ENCODE assay signal across 8 mouse cellular contexts in genomic region chr9:114690119-114690601, GRCm38 (mm10). TPM values are rescaled to one million over a fixed set of nuclear protein-coding genes. Genes with fewer than 3 reads are reported as not detected.
A peak's percentile ranks its signal among the peaks of the same experiment; 100 is the strongest.
DNase-seq lines count a peak whose midpoint lies in the region; ATAC-seq and TF ChIP-seq lines count a peak whose summit lies in the region.

No protein-coding gene starts in this region.

- H3K27ac ChIP-seq in kidney, adult 2 months (ENCODE audit: insufficient read depth, low read depth, low read length): no peak overlapping the region
- H3K27ac ChIP-seq in hindbrain, postnatal 0 days: no peak overlapping the region

- H3K9me3 ChIP-seq in hindbrain, postnatal 0 days (ENCODE audit: low read length): no peaks in the 10 kb centered on the region

- peak overlapping the region; percentile 21 for H3K4me3 ChIP-seq in kidney, adult 2 months (ENCODE audit: insufficient read depth, low read depth, low read length)
- H3K4me3 ChIP-seq in hindbrain, postnatal 0 days (ENCODE audit: low read length): peak overlapping the region; percentile 98

- no peaks in the 10 kb centered on the region; the same call in 1 of the 2 replicates for H3K36me3 ChIP-seq in kidney, adult 2 months (ENCODE audit: control insufficient read depth, insufficient read depth, low read length)
- peaks cover 16% of the 10 kb centered on the region for H3K36me3 ChIP-seq in hindbrain, postnatal 0 days (ENCODE audit: insufficient read depth, low read length)

- no peak for TF ChIP-seq CTCF in kidney, adult 2 months (conservative IDR thresholded peaks at IDR 0.05; ENCODE audit: insufficient read depth, insufficient read length, low read depth, low read length)
- TF ChIP-seq CTCF in hindbrain, postnatal 0 days (IDR thresholded peaks at IDR 0.05; ENCODE audit: low read depth): no peak

- H3K9ac ChIP-seq in hindbrain, postnatal 0 days (replicated peaks; ENCODE audit: low read length): peak overlapping the region; percentile 99

- 5% methylated on average over 10 of the region's 10 CpGs for WGBS in kidney, adult 2 months
- WGBS in hindbrain, postnatal 0 days: 5% methylated on average over 10 of the region's 10 CpGs

- H3K4me1 ChIP-seq in kidney, adult 2 months (ENCODE audit: control insufficient read depth, insufficient read depth, low read length): peaks cover 13% of the 10 kb centered on the region
- peaks cover 15% of the 10 kb centered on the region for H3K4me1 ChIP-seq in hindbrain, postnatal 0 days (ENCODE audit: insufficient read depth, low read length)

- no peaks in the 10 kb centered on the region for H3K27me3 ChIP-seq in kidney, adult 2 months (replicated peaks; ENCODE audit: control insufficient read depth, insufficient read depth, low read length)
- H3K27me3 ChIP-seq in hindbrain, postnatal 0 days (ENCODE audit: insufficient read depth, low read length): no peaks in the 10 kb centered on the region

- intact Hi-C loops in left cerebral cortex, postnatal 36 days (cut with DNase I): no loop called here

- peak; percentile 27 for DNase-seq in kidney, adult 2 months
- no peak for DNase-seq in kidney, adult 18-20 months
- DNase-seq in embryo, embryonic 9.5 days (ENCODE audit: extremely low spot score): peak; percentile 21
- peak; percentile 18 for DNase-seq in hindbrain, postnatal 0 days (ENCODE audit: low spot score)
- DNase-seq in left cerebral cortex, postnatal 36 days (ENCODE audit: low spot score in 2 of 2): no peak
- DNase-seq in cerebellum, postnatal 14 days: no peak
- no peak for DNase-seq in layer of hippocampus, adult 18-20 months (ENCODE audit: low spot score in 2 of 2)

- no peak for TF ChIP-seq POLR2A in kidney, adult 2 months (IDR thresholded peaks at IDR 0.05; ENCODE audit: low read depth, low read length)

- ATAC-seq in hindbrain, postnatal 0 days: no peak
- ATAC-seq in megakaryocyte, adult 5-6 weeks (ENCODE audit: poor library complexity, severe bottlenecking): peak; percentile 11

- peak overlapping the region; percentile 78 for H3K4me2 ChIP-seq in hindbrain, postnatal 0 days (ENCODE audit: low read depth, low read length)

RNA-seq across cellular contexts. Expression of gene Dync1li1, which starts 1.6 kb away (rescaled TPM):
- polyA plus RNA-seq in kidney, adult 2 months (2012; rRNA removed): 21.3 and 24.6 TPM in 2 replicates
- 85.6 and 87.7 TPM in 2 replicates for total RNA-seq in hindbrain, postnatal 0 days (2014; rRNA removed)
- 144 and 145 TPM in 2 replicates for polyA plus RNA-seq in hindbrain, postnatal 0 days (2015; fragmentation: Nextera tagmentation; extraction: Ambion mirVana)
- total RNA-seq in megakaryocyte, adult 5-6 weeks (2015): 35.5 and 39.5 TPM in 2 replicates
- total RNA-seq in megakaryocyte, adult 5-6 weeks (2017): 59.1 and 60.7 TPM in 2 replicates
- 10 to 100 TPM; 91.3 to 92.5 TPM for total RNA-seq in left cerebral cortex, postnatal 36 days (2021)
- total RNA-seq in layer of hippocampus, adult 18-20 months (2021): 10 to 100 TPM; 97.0 to 99.2 TPM

RNA-seq across cellular contexts. Expression of gene Cmtm6, which starts 40.8 kb away (rescaled TPM):
- 68.7 and 70.5 TPM in 2 replicates for polyA plus RNA-seq in kidney, adult 2 months (2012; rRNA removed)
- 15.2 and 17.9 TPM in 2 replicates for total RNA-seq in hindbrain, postnatal 0 days (2014; rRNA removed)
- polyA plus RNA-seq in hindbrain, postnatal 0 days (2015; fragmentation: Nextera tagmentation; extraction: Ambion mirVana): 23.9 and 24.8 TPM in 2 replicates
- 79.5 and 98.1 TPM in 2 replicates for total RNA-seq in megakaryocyte, adult 5-6 weeks (2015)
- 120 and 124 TPM in 2 replicates for total RNA-seq in megakaryocyte, adult 5-6 weeks (2017)
- total RNA-seq in left cerebral cortex, postnatal 36 days (2021): 10 to 100 TPM; 19.0 to 21.5 TPM
- total RNA-seq in layer of hippocampus, adult 18-20 months (2021): 10 to 100 TPM; 20.4 to 21.1 TPM

RNA-seq across cellular contexts. Expression of gene Cnot10, which starts 50.2 kb away (rescaled TPM):
- 21.9 and 24.0 TPM in 2 replicates for polyA plus RNA-seq in kidney, adult 2 months (2012; rRNA removed)
- 29.6 and 34.2 TPM in 2 replicates for total RNA-seq in hindbrain, postnatal 0 days (2014; rRNA removed)
- polyA plus RNA-seq in hindbrain, postnatal 0 days (2015; fragmentation: Nextera tagmentation; extraction: Ambion mirVana): 45.3 and 48.0 TPM in 2 replicates
- 14.3 and 14.7 TPM in 2 replicates for total RNA-seq in megakaryocyte, adult 5-6 weeks (2015)
- total RNA-seq in megakaryocyte, adult 5-6 weeks (2017): 26.8 and 33.3 TPM in 2 replicates
- total RNA-seq in left cerebral cortex, postnatal 36 days (2021): 10 to 100 TPM; 38.2 to 51.7 TPM
- total RNA-seq in layer of hippocampus, adult 18-20 months (2021): 10 to 100 TPM; 50.5 to 54.1 TPM

Comparison
In these comparisons a context has a peak if more than half of its experiments do, and no peak if none do; other contexts are left out.
1. DNase-seq: peak in kidney, adult 2 months (single experiment), embryo, embryonic 9.5 days (single experiment) and hindbrain, postnatal 0 days (single experiment); none in kidney, adult 18-20 months (single experiment), left cerebral cortex, postnatal 36 days (0 of 2), cerebellum, postnatal 14 days (0 of 2) and layer of hippocampus, adult 18-20 months (0 of 2).